Comparison of ENCODE assay signal across 8 mouse cellular contexts in genomic region chr14:20660827-20661660, GRCm38 (mm10). TPM values are rescaled to one million over a fixed set of nuclear protein-coding genes. Genes with fewer than 3 reads are reported as not detected.
DNase-seq lines count a peak whose midpoint lies in the region; ATAC-seq lines count a peak whose summit lies in the region.

No protein-coding gene starts in this region.

- H3K4me3 ChIP-seq in hindbrain, embryonic 12.5 days, result peak overlapping the region; percentile 59

- peak overlapping the region; percentile 85 for H3K27ac ChIP-seq in hindbrain, embryonic 12.5 days

- H3K4me2 ChIP-seq in hindbrain, embryonic 12.5 days (replicated peaks), result peak overlapping the region; percentile 87

- no peaks in the 10 kb centered on the region for H3K9me3 ChIP-seq in hindbrain, embryonic 12.5 days (replicated peaks)

- H3K9ac ChIP-seq in hindbrain, embryonic 12.5 days, result peak overlapping the region; percentile 73

- H3K27me3 ChIP-seq in hindbrain, embryonic 12.5 days, result peaks cover 23% of the 10 kb centered on the region

- WGBS in hindbrain, embryonic 12.5 days, result 2% methylated on average over 52 of the region's 52 CpGs

- no peaks in the 10 kb centered on the region for H3K36me3 ChIP-seq in hindbrain, embryonic 12.5 days

- peak; percentile 94 for DNase-seq in Muller cell, postnatal 12 days (ENCODE audit: inconsistent ontology term)
- peak; percentile 97 for DNase-seq in cerebellum, adult 9-11 months
- peak; percentile 93 to 99 for DNase-seq in frontal cortex, adult 2 months (ENCODE audit: extremely low spot score in 1 of 2, low spot score in 1 of 2)
- peak; percentile 93 to 97 for DNase-seq in layer of hippocampus, postnatal 14 days (ENCODE audit: low spot score in 2 of 2)
- DNase-seq in lung, postnatal 14 days, result peak; percentile 97
- peak; percentile 91 for DNase-seq in retina, adult 2 months (ENCODE audit: low read depth, low spot score)
- DNase-seq in thymus, postnatal 36 days, result peak; percentile 89

- peaks cover 12% of the 10 kb centered on the region; the same call in 1 of the 2 replicates for H3K4me1 ChIP-seq in hindbrain, embryonic 12.5 days

- peak; percentile 86 for ATAC-seq in hindbrain, embryonic 12.5 days (ENCODE audit: low FRiP score)

RNA-seq across cellular contexts. Expression of gene Myoz1, which starts 4.7 kb away (rescaled TPM):
- polyA plus RNA-seq in frontal cortex, adult 2 months (2012; rRNA removed), result 1.4 and 2.2 TPM in 2 replicates
- 0.19 and 0.30 TPM in 2 replicates for polyA plus RNA-seq in hindbrain, embryonic 12.5 days (2016; fragmentation: Nextera tagmentation; extraction: Ambion mirVana)
- total RNA-seq in layer of hippocampus, postnatal 14 days (2021), result not detected

RNA-seq across cellular contexts. Expression of gene Synpo2l, which starts 7.1 kb away (rescaled TPM):
- 0.29 and 0.40 TPM in 2 replicates for polyA plus RNA-seq in frontal cortex, adult 2 months (2012; rRNA removed)
- 0.85 and 5.3 TPM in 2 replicates for polyA plus RNA-seq in hindbrain, embryonic 12.5 days (2016; fragmentation: Nextera tagmentation; extraction: Ambion mirVana)
- total RNA-seq in layer of hippocampus, postnatal 14 days (2021), result under 1 TPM; 0.35 to 0.57 TPM

RNA-seq across cellular contexts. Expression of gene Sec24c, which starts 13.1 kb away (rescaled TPM):
- 81.0 and 91.9 TPM in 2 replicates for polyA plus RNA-seq in frontal cortex, adult 2 months (2012; rRNA removed)
- 102 and 109 TPM in 2 replicates for polyA plus RNA-seq in hindbrain, embryonic 12.5 days (2016; fragmentation: Nextera tagmentation; extraction: Ambion mirVana)
- 100 to 1,000 TPM; 106 to 110 TPM for total RNA-seq in layer of hippocampus, postnatal 14 days (2021)

RNA-seq across cellular contexts. Expression of gene Usp54, which starts 20.2 kb away (rescaled TPM):
- polyA plus RNA-seq in frontal cortex, adult 2 months (2012; rRNA removed), result 40.5 and 45.0 TPM in 2 replicates
- polyA plus RNA-seq in hindbrain, embryonic 12.5 days (2016; fragmentation: Nextera tagmentation; extraction: Ambion mirVana), result 16.6 and 16.9 TPM in 2 replicates
- 10 to 100 TPM; 38.6 to 51.9 TPM for total RNA-seq in layer of hippocampus, postnatal 14 days (2021)

RNA-seq across cellular contexts. Expression of gene Fut11, which starts 33.7 kb away (rescaled TPM):
- 15.2 and 15.3 TPM in 2 replicates for polyA plus RNA-seq in frontal cortex, adult 2 months (2012; rRNA removed)
- polyA plus RNA-seq in hindbrain, embryonic 12.5 days (2016; fragmentation: Nextera tagmentation; extraction: Ambion mirVana), result 32.0 and 33.4 TPM in 2 replicates
- 10 to 100 TPM; 18.2 to 18.5 TPM for total RNA-seq in layer of hippocampus, postnatal 14 days (2021)

Comparison
In these comparisons a context has a peak if more than half of its experiments do, and no peak if none do; other contexts are left out.
1. Peak in every context shown above with its lines: DNase-seq, ATAC-seq, H3K4me3 ChIP-seq and H3K27ac ChIP-seq.